Mouse (Mus musculus) lung, postnatal 0 days (tissue): ENCODE measurements around the gene Nup35. TPM values are rescaled to one million over a fixed set of nuclear protein-coding genes. Genes with fewer than 3 reads are reported as not detected.

ENCODE experiments used
- ATAC-seq: fragments of 200-750 bp; cut with Nextera tagmentation; 2 replicates; pipeline ENCODE4 v1.8.0; 2017; ENCODE audit warnings: moderate library complexity
- DNase-seq: peaks from one replicate; pipeline ENCODE4 v3.0.0-alpha.2; 2016; ENCODE audit warnings: low spot score
- H3K27ac ChIP-seq: fragments of 300-500 bp; sonication (generic); 2 replicates; pipeline ENCODE4 v1.5.1; 2014; ENCODE audit warnings: antibody characterized with exemption, mild to moderate bottlenecking, low read length, mixed read lengths
- H3K27me3 ChIP-seq: fragments of 300-500 bp; sonication (generic); replicated peaks from 2 replicates; pipeline ENCODE4 v1.6.1; 2014; ENCODE audit warnings: low read length, mixed read lengths; ENCODE audit not compliant: insufficient read depth
- H3K36me3 ChIP-seq: fragments of 300-500 bp; sonication (generic); 2 replicates; pipeline ENCODE4 v1.6.1; 2014; ENCODE audit warnings: low read length, mixed read lengths; ENCODE audit not compliant: insufficient read depth
- H3K4me1 ChIP-seq: fragments of 300-500 bp; sonication (generic); 2 replicates; pipeline ENCODE4 v1.6.1; 2014; ENCODE audit warnings: antibody characterized with exemption, low read depth, low read length, mixed read lengths; ENCODE audit not compliant: insufficient read depth
- H3K4me2 ChIP-seq: fragments of 300-500 bp; sonication (generic); replicated peaks from 2 replicates; pipeline ENCODE4 v1.6.1; 2014; ENCODE audit warnings: low read depth, mild to moderate bottlenecking, low read length, moderate library complexity, mixed read lengths
- H3K4me3 ChIP-seq: fragments of 300-500 bp; sonication (generic); 2 replicates; pipeline ENCODE4 v1.5.1; 2014; ENCODE audit warnings: low read depth, low read length
- H3K9ac ChIP-seq: fragments of 300-500 bp; sonication (generic); replicated peaks from 2 replicates; pipeline ENCODE4 v1.6.1; 2014; ENCODE audit warnings: low read depth, mild to moderate bottlenecking
- H3K9me3 ChIP-seq: fragments of 300-500 bp; sonication (generic); 2 replicates; pipeline ENCODE4 v1.6.1; 2016; ENCODE audit warnings: low read length, mixed read lengths
- CTCF ChIP-seq: IDR thresholded peaks from 2 replicates; pipeline ENCODE4 v1.5.1; 2016; ENCODE audit warnings: antibody characterized with exemption, mild to moderate bottlenecking
- EP300 ChIP-seq: IDR thresholded peaks from 2 replicates; pipeline ENCODE4 v1.6.1; 2016; ENCODE audit warnings: antibody characterized with exemption, mild to moderate bottlenecking, control low read depth
- WGBS: fragments of 180-500 bp; shearing (Covaris S2); extraction: QIAGEN DNeasy Blood & Tissue Kit; methylation state at CpG from one replicate; pipeline ENCODE4 v1.1.7; 2014; 5-methylcytosine and 5-hydroxymethylcytosine counted together
- polyA plus RNA-seq: library from polyadenylated mRNA; unstranded; fragments of >200 nt; fragmentation: Nextera tagmentation; extraction: Ambion mirVana; gene quantifications from 2 replicates; pipeline ENCODE4 v1.2.1, GENCODE M21; 2015

The Nup35 gene
- polyA plus RNA-seq, 1 experiment from 2014 or later: 18.0 TPM

DNA sequence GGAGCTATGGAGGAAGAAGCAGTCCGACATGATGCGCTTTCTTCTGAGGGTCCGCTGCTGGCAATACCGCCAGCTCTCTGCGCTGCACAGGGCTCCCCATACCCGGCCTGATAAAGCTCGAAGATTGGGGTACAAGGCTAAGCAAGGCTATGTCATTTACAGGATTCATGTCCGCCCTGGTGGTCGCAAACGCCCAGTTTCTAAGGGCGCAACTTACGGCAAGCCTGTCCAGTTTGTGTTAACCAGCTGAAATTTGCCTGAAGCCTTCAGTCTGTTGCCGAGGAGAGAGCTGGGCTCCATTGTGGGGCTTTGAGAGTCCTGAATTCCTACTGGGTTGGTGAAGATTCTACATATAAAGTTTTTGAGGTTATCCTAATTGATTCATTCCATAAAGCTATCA, 14.3 kb upstream of the Nup35 start:
- Histone ChIP-seq H3K9ac (no peak overlapping the region), H3K4me2 (no peak overlapping the region), H3K27ac (no peak overlapping the region), H3K27me3 (no peaks in the 10 kb centered on the region), H3K4me3 (no peak overlapping the region), H3K9me3 (no peaks in the 10 kb centered on the region), H3K4me1 (no peaks in the 10 kb centered on the region), H3K36me3 (no peaks in the 10 kb centered on the region)
- TF ChIP-seq CTCF (no peak), EP300 (no peak)
- ATAC-seq (no peak), DNase-seq (no peak)
- WGBS: 88% methylated on average over 13 of the region's 13 CpGs

- H3K27ac ChIP-seq: no peak overlapping the region
- H3K4me3 ChIP-seq: no peak overlapping the region
- no peak for TF ChIP-seq CTCF
- TF ChIP-seq EP300: no peak
- no peaks in the 10 kb centered on the region for H3K36me3 ChIP-seq
- no peak overlapping the region for H3K9ac ChIP-seq
- DNase-seq: no peak
- ATAC-seq: no peak
- no peaks in the 10 kb centered on the region for H3K9me3 ChIP-seq
- WGBS: 94% methylated on average over 19 of the region's 19 CpGs
- H3K27me3 ChIP-seq: no peaks in the 10 kb centered on the region
- H3K4me2 ChIP-seq: no peak overlapping the region
- no peaks in the 10 kb centered on the region for H3K4me1 ChIP-seq
Observed at GRCm38 (mm10) chr2:80603771-80604426, 13.1 kb upstream of the Nup35 start.

DNA sequence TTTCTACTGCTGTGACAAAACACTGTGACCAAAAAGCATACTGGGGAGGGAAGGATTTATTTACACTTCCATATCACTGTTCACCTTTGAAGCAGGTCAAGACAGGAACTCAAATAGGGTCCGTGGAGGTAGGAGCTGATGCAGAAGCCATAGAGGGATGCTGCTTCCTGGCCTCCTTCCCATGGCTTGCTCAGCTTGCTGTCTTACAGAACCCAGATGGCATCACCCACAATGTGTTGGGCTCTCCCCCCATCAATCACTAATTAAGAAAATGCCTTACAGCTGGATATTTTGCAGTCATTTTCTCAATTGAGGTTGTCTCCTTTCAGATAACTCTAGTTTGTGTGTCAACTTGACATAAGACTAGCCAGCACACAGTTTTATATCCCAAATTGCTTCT, 4.8 kb upstream of the Nup35 start:
- DNase-seq (no peak), ATAC-seq (no peak)
- Histone ChIP-seq H3K27me3 (no peaks in the 10 kb centered on the region), H3K36me3 (no peaks in the 10 kb centered on the region), H3K9ac (no peak overlapping the region), H3K4me3 (no peak overlapping the region), H3K4me1 (no peaks in the 10 kb centered on the region), H3K27ac (no peak overlapping the region), H3K4me2 (no peak overlapping the region), H3K9me3 (no peaks in the 10 kb centered on the region)
- TF ChIP-seq EP300 (no peak), CTCF (no peak)
- 32% methylated on average over 1 of the region's 1 CpGs for WGBS

DNA sequence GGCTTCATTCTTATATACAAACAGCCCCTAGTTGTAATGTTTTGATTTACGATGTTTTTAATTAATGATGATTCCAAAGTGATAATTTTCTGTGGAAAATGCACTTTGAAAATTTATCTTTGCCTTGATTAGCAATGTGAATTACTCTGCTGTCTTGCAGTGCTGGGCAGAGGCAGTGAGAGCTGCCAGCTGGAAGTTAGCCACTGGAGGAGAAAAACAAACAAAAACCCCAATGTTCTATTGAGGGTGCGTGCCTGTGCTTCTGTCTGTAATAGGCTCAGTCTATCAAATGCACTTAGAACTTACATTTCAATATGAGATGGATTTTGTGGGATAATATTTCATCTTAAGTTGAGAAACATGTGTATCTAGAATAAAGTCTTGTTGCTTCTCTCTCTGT, 4.2 kb upstream of the Nup35 start:
- DNase-seq: no peak
- Histone ChIP-seq H3K4me2 (no peak overlapping the region), H3K36me3 (no peaks in the 10 kb centered on the region), H3K27ac (no peak overlapping the region), H3K4me3 (no peak overlapping the region), H3K27me3 (no peaks in the 10 kb centered on the region), H3K9ac (no peak overlapping the region), H3K4me1 (0 out of 2 replicates have a peak, but pooled peaks cover 3% of the 10 kb centered on the region), H3K9me3 (no peaks in the 10 kb centered on the region)
- ATAC-seq: no peak
- 46% methylated on average over 2 of the region's 2 CpGs for WGBS
- TF ChIP-seq CTCF (no peak), EP300 (no peak)

DNA sequence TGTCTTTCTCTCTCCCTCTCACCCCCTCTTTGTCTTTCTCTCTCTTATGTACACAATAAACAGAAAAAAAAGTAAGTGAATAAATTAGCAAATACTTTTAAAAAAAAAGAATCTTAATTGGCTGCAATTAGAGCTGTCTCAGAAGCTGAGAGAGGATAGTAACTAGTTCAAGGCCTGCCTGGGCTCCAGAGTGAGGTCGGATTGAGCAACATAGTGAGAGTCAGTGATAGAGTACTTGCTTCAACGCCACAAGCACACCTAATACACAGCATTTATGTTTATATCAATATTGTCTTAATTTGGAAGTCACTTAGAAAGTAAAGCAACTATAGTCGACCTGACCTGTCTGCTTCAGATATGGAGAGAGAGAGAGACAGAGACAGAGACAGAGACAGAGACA, 2.0 kb downstream of the Nup35 start:
- H3K4me3 ChIP-seq: no peak overlapping the region
- no peaks in the 10 kb centered on the region for H3K27me3 ChIP-seq
- no peak for TF ChIP-seq EP300
- TF ChIP-seq CTCF: no peak
- no peak overlapping the region for H3K27ac ChIP-seq
- no peak overlapping the region for H3K4me2 ChIP-seq
- no peaks in the 10 kb centered on the region for H3K9me3 ChIP-seq
- H3K4me1 ChIP-seq: 0 out of 2 replicates have a peak, but pooled peaks cover 8% of the 10 kb centered on the region
- 0 out of 2 replicates have a peak, but pooled peaks cover 3% of the 10 kb centered on the region for H3K36me3 ChIP-seq
- H3K9ac ChIP-seq: no peak overlapping the region
- no peak for DNase-seq
- 79% methylated on average over 3 of the region's 3 CpGs for WGBS
- ATAC-seq: no peak

DNA sequence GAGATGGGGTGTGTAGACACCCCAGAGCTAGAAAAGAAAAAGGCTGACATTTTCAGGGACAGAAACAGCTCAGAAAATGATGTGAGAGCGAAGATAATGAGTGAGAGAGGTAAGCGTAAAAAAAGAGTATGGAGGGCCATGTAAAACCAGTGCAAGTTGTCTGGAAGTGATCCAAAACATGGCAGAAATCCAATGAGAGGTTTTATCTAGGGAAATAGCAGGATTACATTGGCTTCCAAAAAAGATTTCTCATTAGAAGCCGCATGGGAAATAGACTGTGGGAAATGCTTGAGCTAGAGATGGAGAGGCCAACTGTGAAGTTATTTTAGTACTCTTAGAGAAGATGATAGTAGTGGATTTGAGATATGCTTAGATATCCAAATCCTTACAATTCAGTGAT, 4.9 kb downstream of the Nup35 start:
- H3K27ac ChIP-seq: no peak overlapping the region
- H3K27me3 ChIP-seq: no peaks in the 10 kb centered on the region
- no peak overlapping the region for H3K9ac ChIP-seq

More for the DNA sequence above, 4.9 kb downstream of the Nup35 start:
- Histone ChIP-seq H3K4me3 (no peak overlapping the region), H3K9me3 (no peaks in the 10 kb centered on the region), H3K36me3 (peaks cover 6% of the 10 kb centered on the region; the same call in 1 of the 2 replicates), H3K4me2 (no peak overlapping the region), H3K4me1 (0 out of 2 replicates have a peak, but pooled peaks cover 8% of the 10 kb centered on the region)
- ATAC-seq (no peak), DNase-seq (no peak)
- TF ChIP-seq EP300 (no peak), CTCF (no peak)
- 83% methylated on average over 3 of the region's 3 CpGs for WGBS
